Mouse (Mus musculus) brain, adult 10 weeks (tissue): ENCODE measurements around the gene Il22ra1. TPM values are rescaled to one million over a fixed set of nuclear protein-coding genes. Genes with fewer than 3 reads are reported as not detected.

Experiments
- polyA plus RNA-seq: library from polyadenylated mRNA; stranded (reverse); fragments of 350-450 nt; fragmentation: Illumina TruSeq; extraction: RNeasy Lipid Tissue Mini Kit (QIAGEN cat#74804); gene quantifications from one replicate; pipeline ENCODE4 v1.2.3, GENCODE M21; 2015; ENCODE audit warnings: low read depth, low replicate concordance

The Il22ra1 gene
- polyA plus RNA-seq = not detected

DNA sequence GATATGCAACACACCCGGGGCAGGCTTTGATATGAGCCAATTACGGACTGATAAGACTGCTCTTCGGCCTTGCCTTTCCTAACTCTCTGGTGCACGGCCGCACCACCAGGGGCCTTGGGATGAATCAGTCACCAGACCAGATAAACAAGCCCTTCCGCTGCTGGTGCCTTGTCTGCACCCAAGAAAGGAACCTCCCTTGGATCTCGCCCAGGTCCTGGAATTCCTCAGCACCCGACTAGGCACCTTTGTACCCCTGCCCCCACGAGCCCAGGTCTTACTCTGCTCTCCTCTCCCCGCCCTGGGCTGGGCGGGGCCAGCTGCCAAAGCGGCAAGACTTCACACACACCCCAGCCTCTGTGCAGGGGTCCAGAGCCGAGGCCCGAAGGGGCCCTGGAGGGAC lies at the start of gene Il22ra1:
Il22ra1 (plus strand) TSS at position 356 of the 400 bp plus-strand sequence.

GRCm38 (mm10) chr4:135685906-135686567 lies 41.9 kb upstream of the Il22ra1 start, which contains the start of gene Ifnlr1:
Ifnlr1 (plus strand) TSS chr4:135686287.

DNA sequence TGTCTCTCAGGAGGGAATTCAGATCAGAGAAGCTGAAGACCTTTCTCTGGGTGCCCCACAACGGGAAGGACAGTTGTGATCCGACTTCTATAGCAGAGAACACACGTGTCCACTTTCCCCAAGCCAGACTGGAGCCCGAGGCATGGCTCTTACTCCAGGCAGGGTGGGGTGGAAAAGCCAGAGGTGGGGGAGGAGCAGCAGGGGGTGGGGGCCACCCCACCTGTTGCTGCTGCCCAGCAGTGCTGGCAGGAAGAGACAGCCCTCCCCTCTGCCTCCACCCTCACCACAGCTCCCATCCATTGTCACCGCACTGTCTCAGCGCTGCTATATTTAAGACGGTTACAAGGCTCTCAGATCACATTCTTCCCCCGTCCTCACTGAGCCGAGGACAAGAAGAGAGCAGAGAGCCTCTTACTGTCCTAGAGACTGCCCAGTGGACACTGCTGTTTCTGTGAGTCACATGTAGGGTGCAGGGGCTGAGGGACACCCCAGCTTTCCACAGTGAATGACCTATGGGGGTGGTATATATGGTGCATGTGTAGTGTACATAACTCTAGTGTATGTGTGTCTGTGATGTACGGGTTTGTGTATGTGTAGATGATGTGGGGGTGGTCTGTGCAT lies 31.5 kb downstream of the Il22ra1 start, which contains the start of gene Myom3:
Myom3 (plus strand) TSS at position 360 of the 621 bp plus-strand sequence.

Other genes with a start within 250 kb of the Il22ra1 start
- gene Stpg1, start 233.4 kb upstream of the Il22ra1 start, polyA plus RNA-seq = 1.3 TPM
- gene Nipal3, start 233.1 kb upstream of the Il22ra1 start, polyA plus RNA-seq = 61.2 TPM
- 0.61 TPM for gene Grhl3, start 154.5 kb upstream of the Il22ra1 start, polyA plus RNA-seq
- 0.13 TPM for gene Ifnlr1, start 41.9 kb upstream of the Il22ra1 start, polyA plus RNA-seq
- gene Myom3, start 31.5 kb downstream of the Il22ra1 start, polyA plus RNA-seq = 2.1 TPM
- gene Srsf10, start 127.6 kb downstream of the Il22ra1 start, polyA plus RNA-seq = 74.7 TPM
- 80.8 TPM for gene Pnrc2, start 145.7 kb downstream of the Il22ra1 start, polyA plus RNA-seq
- gene Cnr2, start 167.2 kb downstream of the Il22ra1 start, polyA plus RNA-seq = 0.19 TPM
- gene Fuca1, start 192.6 kb downstream of the Il22ra1 start, polyA plus RNA-seq = 77.6 TPM
- 50.6 TPM for gene Hmgcl, start 218.3 kb downstream of the Il22ra1 start, polyA plus RNA-seq
- gene Gale, start 235.6 kb downstream of the Il22ra1 start, polyA plus RNA-seq = 22.5 TPM
- gene Lypla2, start 244.5 kb downstream of the Il22ra1 start, polyA plus RNA-seq = 89.5 TPM